Mouse (Mus musculus) thymus, adult 2 months (tissue): ENCODE data around the gene Spata4.

Experiments
- CTCF ChIP-seq: fragments of 200-500 bp; IDR thresholded peaks from 2 replicates; pipeline ENCODE4 v1.5.1; 2012; ENCODE audit warnings: mild to moderate bottlenecking, control low read depth, low read length, moderate library complexity, borderline replicate concordance; ENCODE audit not compliant: control insufficient read depth, poor library complexity, insufficient read depth; ENCODE audit errors: extremely low read depth
- POLR2A ChIP-seq: fragments of 200-500 bp; IDR thresholded peaks from 2 replicates; pipeline ENCODE4 v1.6.1; 2012; ENCODE audit warnings: mild to moderate bottlenecking, low read length, control low read depth, moderate library complexity; ENCODE audit not compliant: control insufficient read depth, poor library complexity, insufficient read depth; ENCODE audit errors: extremely low read depth

GRCm38 (mm10) chr8:54609336-54609735 is 8.8 kb downstream of the Spata4 start:
- TF ChIP-seq CTCF, result no peak
- TF ChIP-seq POLR2A, result no peak
